Mouse (Mus musculus) telencephalon, adult 2 months (tissue): Measurements from ENCODE around the gene Glmp.
"Not testable (repeated sequence)": the region's sequence is repeated elsewhere in the genome, so short reads cannot be mapped to it uniquely, and the experiment has no call there.

ENCODE experiments used
- DNase-seq: peaks from one replicate; pipeline ENCODE4 v3.0.0-alpha.2; 2011; ENCODE audit warnings: low read depth, low spot score

Gene Glmp

DNA sequence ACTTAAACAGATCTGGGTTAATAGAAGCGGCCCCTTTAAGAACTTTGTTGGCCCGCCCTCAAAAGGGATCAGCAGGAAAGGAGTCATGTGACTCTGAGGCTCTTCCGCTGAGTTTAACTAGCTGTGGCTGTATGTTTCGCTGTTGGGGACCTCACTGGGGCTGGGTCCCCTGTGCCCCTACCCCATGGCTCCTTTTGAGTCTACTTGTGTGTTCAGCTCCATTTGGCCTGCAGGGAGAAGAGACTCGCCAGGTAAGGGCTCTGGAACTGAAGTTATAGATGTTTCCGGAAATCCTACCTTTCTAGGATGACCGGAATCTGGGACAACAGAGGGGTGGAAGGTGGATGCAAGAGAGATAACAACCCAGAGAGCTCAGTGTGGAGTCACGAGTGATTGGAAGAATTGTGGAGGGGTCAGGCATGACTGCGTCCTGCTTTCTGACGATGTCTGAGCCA, at the start of gene Glmp:
Glmp (plus strand) TSS at position 73 of the 455 bp plus-strand sequence.
- peak; percentile 65 for DNase-seq

DNA sequence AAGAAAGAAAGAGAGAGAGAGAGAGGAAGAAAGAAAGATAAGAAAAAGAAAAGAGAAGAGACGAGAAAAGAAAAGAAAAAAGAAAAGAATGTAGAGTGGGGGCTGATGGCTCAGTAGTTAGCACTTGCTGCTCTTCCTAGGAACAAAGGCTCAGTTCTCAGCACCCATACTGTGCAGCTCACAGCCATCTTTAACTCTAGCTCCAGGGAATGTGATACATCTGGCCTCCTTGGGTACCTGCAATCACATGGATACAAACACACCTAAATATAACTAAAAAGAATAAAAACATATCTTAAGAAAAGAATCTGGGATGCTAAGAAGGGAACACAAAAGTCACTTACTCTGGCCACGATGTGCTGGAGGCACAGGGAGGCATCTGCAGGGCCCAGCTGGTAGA, 48.7 kb upstream of the Glmp start:
- no peak for DNase-seq

DNA sequence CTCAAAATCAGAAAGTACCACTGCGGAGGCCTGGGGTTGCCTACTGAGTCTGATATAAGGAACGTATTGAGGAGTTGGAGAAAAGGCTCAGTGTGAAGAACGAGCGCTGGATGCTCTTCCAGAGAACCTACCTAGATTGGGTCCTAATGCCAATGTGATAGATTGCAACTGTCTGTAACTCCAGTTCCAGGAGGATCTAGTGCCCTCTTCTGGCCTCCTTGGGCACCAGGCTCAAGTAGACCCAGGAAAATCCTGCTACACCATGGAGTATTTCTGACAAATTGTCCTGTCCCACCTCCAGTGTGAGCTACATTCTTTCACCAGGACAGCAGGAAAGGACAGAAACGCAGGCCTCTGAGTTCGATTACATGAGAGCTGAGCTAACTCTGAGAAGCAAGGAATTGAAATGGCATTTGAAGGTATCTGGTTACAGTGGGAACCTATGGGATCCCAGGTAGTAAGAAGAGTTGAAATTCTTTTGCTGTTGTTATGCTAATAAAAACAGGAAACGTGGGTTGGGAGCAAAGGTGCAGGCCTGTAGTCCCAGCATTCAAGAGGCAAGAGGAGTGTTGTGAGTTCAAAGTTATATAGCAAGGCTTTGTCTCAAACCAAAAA, 48.2 kb upstream of the Glmp start:
- DNase-seq = no peak

DNA sequence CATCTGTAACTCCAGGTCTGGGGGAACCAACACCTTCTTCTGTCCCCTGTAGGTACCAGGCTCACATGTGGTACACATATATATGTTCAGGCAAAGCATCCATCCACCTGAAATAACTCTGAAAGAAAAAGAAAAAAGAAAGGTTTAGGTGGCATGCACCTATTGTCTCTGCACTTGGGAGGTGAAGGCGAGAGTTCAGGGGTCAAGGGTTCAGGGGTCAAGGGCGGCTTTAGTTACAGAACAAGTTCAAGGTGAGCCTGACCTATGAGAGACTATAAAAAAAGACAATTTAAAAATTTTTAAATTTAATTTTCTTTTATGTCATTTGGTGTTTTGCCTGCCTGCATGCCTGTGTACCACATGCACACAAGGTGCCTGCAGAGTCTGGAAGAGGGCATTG, 44.8 kb upstream of the Glmp start:
- no peak for DNase-seq

DNA sequence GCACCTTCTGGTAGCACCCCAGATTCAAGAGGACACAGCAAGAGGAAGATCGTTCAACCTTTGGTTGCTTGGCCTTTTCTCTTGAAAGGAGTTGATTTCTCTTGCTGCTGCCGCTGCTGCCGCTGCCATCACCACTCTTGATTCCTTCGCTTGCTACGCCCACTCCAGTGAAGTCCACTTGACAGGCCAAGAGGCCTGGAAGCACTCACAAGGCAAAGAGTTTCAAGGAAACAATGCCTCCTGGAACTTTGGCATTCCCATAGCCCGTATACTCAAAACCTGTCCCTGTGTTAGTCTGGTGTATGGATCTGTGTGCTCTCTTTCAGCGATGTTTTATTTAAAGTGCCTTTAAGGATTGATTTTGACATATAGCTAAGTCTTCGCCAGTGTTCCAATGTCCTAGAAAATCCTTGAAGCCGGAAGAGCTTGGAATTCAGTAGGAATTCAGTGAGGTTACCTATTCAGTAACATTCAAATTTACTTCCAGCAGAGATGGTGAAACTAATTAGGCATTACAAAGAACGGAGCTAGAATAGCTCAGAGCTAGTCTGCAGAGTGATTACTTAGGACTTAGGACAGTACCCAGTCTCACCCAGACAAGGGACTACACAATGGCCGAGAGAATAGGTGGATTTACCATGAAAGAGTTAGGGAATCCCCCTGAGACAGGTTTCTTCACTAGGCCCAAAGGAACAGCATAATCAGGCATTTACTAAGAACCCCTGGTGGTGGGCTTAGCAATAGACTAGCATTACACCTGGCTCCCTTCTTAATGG, 43.5 kb upstream of the Glmp start:
- DNase-seq = not testable (repeated sequence)

DNA sequence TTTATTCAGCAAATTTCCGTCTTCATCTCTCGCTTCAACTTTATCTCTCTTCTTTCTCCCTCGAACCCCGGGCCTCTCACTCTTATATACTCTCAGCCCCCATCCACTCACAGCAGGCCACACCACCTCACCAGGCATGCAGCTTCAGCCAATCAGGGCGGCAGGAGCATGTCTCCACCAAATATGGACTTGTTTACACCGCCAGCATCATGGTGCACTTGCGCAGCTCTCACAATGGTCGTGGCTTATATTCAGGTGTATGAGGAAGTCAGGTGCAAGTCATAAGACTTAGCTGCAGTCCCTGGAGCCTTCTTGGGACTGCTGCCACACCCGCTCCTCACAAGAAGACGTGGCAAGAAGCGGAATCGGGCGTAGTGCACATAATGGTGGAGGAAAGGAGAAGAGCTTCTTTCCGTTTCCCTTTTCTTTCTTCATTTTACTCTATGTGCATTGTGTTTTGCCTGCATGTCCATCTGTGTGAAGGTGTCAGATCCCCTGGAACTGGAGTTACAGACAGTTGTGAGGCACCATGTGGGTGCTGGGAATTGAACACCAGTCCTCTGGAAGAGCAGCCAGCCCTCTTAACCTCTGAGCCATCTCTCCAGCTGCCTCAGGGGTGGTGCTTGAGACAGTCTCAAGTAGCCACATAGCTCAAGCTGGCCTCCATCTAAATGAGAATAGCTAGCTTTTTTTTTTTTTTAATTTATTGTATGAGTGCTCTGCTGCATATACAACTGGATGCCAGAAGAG, 39.8 kb upstream of the Glmp start:
- DNase-seq = not testable (repeated sequence)

DNA sequence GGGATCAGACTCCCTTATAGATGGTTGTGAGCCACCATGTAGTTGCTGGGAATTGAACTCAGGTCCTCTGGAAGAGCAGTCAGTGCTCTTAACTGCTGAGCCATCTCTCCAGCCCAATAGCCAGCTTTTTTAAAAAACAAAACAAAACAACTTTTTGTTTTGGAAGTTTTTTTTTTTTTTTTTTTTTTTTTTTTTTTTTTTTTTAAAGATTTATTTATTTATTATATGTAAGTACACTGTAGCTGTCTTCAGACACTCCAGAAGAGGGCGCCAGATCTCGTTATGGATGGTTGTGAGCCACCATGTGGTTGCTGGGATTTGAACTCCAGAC, 39.3 kb upstream of the Glmp start:
- not testable (repeated sequence) for DNase-seq

DNA sequence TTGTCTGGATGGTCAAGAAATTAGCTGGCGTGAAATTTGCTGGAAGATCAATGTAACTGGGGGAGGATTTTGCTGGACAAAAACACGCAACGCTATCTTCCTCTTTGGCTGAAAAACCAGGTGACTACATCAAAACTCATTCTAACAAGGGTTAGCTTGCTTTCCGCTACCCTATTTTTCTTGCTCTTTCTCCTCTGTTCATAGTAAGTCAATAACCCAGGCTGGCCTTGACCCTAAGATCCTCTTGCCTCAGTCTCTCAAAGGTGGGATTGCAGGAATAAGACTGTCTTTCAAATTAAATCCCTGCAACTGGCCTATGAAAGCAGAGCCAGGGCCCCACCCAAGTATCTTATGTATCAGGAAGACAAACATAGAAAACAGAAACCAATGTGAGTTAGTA, 37.7 kb upstream of the Glmp start, which contains the start of gene Gm38392:
Gm38392 (minus strand) TSS at position 101 of the 400 bp plus-strand sequence.
- no peak for DNase-seq

DNA sequence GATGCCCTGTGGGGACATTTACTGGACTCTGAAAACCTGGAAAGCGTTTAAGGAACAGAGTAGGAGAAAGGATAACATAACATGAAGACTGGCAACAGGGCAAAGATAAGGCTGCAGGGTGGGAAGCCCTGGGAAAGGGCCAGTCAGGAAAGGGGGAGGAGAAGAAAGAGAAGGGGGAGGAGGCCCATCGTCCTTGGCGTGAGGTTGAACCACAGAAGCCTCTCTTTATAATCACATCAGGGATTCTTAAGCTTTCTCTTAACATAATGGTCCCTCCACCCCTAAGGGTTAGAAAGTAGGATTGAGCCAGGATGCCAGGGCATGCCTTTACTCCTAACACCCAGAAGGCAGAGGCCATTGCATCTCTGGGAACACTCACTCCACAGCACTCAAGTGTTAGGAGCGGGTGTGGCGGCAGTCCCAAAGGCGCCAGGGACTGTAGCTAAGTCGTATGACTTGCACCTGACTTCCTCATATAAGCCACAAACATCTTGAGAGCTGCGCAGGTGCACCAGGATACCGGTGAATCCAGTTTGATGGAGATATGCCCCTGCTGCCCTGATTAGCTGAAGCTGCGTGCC, 36.6 kb upstream of the Glmp start:
- DNase-seq = not testable (repeated sequence)

DNA sequence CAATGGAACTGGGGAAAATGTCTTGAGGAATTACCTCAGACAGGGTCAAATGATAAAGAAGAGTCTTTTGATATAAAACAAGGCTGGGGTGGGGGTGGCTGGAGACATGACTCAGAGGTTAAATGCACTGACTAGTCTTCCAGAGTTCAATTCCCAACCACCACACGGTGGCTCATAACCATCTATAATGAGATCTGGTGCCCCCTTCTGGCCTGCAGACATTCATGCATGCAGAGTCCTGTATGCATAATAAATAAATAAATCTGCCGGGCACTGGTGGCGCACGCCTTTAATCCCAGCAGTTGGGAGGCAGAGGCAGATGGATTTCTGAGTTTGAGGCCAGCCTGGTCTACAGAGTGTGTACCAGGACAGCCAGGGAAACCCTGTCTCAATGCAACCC, 32.9 kb upstream of the Glmp start:
- DNase-seq = no peak

DNA sequence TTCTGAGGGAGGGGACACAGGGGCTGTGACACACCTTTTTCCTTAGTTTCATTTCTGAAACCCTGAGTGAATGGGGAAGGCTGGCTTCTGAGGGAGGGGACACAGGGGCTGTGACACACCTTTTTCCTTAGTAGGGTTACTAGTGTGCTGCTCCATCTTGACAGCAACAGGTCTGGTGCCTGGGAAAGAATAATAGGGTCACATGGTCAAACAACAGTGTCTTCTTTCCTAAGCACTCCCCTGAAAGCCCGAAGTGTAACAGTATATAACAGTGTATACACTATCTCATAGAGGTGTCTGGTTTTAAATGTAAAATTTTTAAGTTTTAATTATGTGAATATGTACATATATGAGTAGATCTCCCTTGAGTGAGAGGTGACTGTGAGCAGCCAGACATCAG, 29.6 kb upstream of the Glmp start:
- not testable (repeated sequence) for DNase-seq

DNA sequence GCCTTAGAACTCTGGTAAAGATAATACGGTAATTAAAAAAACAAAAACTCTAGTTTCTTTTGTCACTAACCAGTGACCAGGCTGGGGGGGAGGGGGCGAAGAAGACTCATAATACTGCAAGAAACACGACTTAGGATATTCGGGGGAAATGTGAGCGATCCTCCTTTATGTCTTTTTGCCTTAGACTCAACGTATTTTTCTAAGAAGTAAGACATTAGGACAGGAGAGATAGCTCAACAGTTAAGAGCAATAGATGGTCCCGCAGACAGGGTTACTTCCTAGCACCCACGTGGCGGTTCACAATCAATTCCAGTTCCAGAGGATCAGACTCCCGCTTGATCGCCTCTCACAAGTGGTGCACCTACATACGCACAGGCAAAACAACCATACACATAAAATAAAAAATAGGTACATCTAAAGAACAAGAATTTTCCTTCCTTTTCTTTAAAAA, 28.7 kb upstream of the Glmp start:
- no peak for DNase-seq

DNA sequence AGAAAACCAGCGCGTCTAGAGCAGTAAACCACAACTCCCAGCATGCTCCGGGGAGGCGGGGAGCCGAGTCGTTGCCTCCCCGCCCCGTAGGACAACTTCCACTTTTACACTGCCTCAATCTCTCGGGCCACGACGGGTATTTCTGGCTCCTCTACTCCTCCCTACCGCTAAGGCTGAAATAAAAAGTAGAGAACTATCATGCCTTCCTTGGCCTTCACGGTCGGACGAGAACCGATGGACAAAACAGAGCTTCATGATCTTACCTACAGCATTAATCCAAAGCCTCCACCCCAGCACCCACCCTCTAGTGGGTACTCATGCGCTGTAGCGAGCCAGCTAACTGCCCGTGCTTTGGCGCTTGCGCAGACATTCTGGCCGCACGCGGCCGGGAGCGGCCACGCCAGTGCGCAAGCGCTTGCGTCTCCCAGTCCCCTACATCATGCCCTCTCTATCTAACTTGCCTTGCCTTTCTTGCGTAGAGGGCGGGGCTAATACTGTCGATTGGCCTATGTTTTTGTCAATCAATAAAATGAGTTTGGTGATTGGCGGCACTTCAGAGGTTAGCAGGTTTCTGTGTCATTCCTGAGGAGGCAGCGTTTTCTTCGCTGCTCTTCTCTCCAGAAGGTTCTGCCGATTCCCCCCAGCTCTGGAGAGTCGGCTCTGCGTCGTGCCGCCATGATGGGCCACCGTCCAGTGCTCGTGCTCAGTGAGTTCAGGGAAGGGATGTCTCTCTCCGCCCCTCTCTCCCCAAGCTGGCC, 28.1 kb upstream of the Glmp start, which contains the start of the genes Tsacc and Cct3:
Tsacc (minus strand) TSS at position 439 of the 758 bp plus-strand sequence.
Cct3 (plus strand) TSS at position 556 of the 758 bp plus-strand sequence.
- DNase-seq = peak; percentile 100

DNA sequence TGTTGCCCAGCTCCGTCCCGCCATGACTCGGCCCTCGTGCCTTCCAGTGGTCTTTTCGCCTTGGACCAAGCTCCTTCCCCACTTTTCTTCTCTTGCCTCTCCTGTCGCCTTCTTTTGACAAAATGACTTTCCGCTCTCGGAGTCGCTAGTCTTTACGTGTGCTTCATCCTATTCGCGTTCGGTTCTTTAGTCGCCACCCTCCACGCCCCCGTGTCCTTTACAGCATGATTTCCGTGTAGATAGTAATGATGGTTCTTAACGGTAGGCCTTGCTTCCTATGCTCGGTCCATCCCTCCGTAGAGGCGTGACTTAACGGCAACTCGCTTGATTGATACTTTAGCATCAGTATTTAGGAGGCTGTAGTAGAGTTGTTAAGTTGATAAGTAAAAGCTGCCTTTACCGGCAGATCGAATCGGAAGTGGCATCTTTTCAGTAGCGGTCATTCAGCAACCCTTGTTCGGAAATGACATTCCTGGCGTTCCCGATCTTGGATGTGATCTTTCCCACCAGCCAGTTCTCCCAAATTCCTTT, 27.4 kb upstream of the Glmp start:
- DNase-seq = peak; percentile 83

DNA sequence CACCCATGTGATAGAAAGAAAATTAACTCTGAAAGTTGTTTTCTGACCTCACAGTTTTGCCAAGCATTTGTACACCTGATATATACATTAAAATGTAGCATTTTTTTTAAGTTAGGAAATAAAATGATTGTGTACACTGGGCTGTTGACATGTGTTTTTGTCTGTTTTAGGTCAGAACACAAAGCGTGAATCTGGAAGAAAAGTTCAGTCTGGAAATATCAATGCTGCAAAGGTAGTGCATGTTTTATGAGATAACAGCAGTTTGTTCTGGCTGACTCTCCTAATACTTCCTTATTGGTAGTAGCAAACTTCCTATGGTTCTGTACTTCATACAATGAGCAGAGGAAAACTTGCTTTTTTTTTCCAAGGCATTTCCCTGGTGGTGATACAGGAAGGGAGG, 25.7 kb upstream of the Glmp start:
- DNase-seq = no peak

DNA sequence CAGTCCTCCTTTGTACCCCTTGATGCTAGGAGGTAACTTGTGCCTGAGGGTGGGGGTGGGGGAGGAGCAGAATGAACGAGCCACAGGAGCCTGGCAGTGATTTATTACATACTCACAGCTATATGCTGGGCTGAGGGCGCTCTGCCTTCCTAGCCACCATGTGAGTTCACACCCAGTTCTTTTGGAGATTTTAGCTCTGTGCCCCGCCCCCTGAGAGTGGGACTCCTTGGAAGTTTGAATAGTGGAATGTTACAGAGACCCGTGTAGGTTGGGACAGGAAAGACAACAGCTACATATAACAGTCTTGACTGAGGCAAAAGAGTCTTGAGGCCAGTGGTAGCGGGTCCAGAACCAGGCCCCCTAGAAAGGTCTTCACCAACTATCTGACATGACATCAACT, 4.1 kb downstream of the Glmp start:
- no peak for DNase-seq

DNA sequence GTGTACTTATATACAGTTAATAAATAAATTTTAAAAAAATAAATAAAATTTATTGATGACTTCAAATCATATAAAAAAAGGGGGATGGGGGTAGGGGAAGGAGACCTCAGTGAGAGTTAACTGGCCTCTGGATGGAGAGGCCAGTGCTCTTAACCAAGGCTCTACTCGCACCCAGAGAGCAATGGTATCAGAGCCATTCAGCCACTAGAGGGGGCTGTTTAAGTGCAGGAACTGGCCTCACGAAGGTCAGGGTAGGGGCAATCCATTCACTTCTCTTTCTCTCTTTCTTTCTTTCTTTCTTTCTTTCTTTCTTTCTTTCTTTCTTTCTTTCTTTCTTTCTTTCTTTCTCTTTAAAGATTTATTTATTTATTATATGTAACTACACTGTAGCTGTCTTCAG, 6.5 kb downstream of the Glmp start:
- no peak for DNase-seq

DNA sequence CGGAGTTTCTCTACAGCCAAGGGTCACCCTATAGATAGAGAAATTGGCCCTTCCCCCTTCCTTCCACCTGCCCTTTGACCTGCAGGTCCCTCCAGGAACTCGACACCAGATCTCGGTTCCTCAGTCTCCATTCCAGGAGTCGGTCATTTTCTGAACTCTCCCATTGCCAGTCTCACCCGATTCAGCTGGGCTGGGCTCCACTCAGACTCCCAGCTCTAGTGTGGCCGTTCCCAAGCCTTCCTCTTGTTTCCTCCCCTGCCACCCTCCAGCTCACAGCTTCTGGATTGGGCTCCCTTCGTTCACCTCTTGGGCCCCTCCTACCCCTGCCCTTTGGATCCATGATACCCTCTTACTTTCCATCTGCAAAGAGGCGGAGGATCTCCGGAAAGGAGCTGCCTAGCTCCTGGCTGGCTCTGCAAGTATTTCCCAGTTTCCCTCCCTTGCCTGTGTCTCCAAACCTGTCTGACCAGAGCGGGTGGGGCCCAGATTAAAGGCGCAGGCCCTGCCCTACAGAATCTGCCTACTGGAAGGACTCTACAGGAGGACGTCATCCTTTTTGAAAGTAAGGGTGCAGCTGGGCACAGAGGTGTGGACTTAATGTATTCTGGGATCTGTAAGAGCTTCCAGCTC, 9.3 kb downstream of the Glmp start:
- no peak for DNase-seq

DNA sequence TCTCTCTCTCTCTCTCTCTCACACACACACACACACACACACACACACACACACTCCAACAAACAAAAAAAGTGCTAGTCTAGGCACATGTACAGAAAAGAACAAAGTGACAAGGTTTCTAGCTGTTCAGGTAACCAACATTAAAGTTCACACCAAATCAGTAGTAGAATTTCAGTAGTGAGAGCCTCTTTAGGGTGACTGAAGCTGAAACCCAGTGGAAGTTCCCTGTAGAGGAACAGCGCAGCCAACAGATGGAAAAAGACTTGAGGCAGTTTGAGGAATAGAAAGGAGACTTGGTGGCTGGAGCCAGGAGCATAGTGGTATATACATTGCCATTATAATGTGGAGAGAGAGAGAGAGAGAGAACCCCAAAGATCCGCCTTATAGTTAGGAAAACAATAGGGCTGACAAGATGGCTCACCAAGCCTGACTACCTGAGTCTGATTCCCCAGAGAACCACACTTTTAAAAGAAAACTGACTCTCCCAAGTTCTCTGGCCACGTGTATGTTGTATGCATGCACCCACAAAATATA, 10.1 kb downstream of the Glmp start:
- DNase-seq = no peak

DNA sequence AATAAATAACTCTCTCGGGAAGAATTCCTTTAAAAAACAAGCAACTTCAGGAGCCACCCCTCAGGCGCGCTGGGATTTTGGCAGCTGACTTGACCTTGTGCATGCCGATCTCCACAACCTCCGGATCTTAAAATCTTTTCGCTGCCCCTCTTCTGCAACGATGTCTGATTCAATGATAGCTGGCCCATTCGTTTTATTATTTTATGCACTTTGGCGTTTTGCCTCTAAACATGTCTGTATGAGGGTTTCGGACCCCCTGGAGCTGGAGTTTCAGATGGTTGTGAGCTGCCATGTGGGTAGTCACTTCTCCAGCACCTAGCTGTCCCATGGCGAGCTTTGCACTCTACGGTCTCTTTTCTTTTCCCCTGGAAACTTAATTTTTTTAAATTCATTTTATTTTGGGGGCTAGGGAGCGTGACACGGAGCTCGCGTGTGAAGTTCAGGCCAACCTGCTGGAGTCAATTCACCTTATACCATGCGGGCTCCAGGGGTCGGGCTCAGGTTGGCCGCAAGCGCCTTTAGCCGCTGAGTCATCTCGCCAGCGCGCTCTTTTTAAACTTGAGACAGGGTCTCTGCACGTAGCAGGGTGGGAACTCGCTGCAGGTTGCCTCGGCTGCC, 10.7 kb downstream of the Glmp start:
- no peak for DNase-seq
